Mouse (Mus musculus) T-helper 1 cell (primary cell): ENCODE data around the gene Flt4.

ENCODE experiments used
- in situ Hi-C: fragments of 300-600 bp; cut with MboI, MseI; formaldehyde crosslinking; loops from one replicate; pipeline ENCODE4 v1.15.1; 2025; ENCODE audit warnings: high pct_unique_total_duplicates

The Flt4 gene

DNA sequence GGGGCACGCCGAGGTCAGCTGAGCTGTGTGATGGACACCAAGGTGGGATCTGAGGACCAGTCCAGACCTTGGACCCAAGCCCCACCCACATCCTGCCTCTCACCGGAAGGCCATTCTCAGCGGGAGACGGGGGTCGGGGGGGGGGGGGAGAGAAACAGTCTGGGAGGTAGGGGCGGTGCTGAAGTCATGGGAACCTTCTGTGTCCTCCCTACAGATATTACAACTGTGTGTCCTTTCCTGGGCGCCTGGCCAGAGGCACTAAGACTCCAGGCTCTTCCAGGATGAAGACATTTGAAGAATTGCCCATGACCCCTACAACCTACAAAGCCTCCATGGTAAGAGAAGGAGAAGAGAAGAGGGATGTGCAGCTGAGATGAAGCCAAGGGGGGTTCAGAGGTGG lies 36.6 kb downstream of the Flt4 start:
- in situ Hi-C loops: no loop called here

DNA sequence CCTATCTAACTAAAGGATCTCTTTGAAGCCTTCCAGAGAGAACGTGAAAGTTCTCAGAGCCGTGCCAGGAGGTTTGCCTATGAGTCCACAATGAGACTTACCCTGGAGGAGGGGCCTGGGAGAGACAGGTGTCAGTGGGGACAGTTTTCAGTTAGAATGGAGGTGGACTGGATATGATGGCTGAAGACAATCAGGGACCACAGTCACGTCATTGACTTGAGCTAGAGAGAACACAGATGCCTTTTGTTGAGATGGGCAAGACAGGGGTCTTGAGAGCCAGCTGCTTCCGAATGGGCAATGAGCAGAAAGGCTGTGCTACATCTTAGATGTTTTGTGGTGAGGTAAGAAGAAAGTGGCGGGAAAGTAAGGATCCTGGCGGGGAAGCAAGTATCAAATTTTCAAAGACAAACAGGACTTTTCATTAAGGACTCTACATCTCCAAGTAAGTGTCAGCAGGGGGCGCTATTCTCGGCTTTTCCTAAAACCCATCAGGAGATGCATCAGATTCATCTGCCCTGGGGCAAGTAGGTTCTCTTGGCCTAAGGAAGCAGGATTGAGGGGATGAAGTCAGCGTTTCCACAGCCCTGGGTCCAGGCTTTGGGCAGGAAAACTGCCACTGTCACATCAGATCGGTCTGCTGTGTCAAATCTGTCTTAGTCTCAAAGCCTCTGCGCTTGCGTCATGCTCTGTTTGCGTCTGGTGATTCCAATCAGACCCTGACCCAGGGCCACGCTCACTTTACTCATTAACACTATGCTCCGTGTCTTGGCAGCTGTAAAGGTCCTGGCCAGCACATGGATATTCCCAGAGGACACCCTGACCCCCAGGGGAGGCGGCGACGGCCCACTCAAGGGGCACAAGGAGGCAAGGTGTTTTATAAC lies 41.3 kb downstream of the Flt4 start:
- in situ Hi-C loops: loop anchor here (25.0 kb wide), 1 partner anchor 1062 kb away; no protein-coding TSS in a partner anchor

DNA sequence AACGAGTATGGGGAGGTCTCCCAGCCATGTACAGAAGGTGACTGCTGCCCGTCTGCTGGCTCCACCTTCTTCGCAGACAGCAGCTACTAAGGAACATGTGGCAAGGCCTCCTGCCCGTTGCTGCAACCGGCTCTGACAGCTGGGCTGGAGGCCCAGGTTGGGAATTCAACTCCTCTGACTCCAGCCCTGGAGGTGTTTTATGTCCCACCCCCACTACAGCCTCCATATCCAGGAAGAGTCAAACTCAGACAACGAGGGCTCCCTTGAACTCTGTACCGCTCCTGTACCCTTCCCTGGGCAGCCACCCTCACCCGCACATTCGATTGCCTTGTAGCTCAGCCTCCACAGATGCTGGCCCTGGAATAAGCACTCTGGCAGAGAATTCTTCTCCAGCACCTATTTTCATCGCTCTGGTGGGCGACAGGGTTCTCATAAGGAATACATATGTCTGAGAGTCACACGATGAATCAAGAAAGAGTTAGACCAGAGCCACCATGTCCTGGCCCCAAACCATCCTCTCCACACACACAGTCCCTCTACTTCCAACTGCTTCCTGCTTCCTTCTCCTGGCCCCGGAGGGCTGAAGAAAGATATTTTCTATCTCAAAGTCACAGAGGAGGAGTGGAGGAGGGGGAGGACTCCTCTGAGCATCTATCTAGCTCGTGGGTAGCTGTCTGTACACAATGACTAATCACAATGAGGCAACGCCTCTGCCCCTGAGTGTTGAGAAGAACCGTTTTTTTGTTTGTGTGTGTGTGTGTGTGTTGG lies 42.1 kb downstream of the Flt4 start:
- in situ Hi-C loops: loop anchor here (25.0 kb wide), 1 partner anchor 1061 kb away; no protein-coding TSS in a partner anchor

DNA sequence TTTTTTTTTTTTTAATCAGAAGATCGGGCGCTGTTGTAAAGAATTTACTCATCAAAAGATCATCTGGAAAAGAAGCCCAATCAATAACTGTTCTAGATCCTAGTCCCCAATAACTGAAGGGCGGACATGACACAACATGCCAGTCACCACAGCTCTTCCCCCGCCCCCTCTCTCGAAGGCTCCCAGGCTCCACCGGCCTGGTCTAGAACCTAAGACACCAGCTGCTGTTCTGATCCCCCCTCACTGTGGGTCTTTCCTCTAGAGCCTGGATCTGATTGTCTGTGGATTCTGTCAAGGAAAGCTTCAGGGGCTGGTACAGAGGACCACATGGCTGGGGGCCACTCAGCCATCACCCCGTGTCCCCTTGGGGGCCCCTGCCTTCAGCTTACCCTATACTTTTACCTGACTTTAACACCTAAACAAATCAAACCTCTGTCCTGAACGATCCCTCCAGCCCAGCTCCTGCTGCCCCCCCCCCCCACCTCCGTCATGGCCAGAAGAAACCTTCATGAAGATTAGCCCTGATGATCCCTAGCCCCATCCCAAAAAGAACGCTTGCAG lies 42.8 kb downstream of the Flt4 start:
- in situ Hi-C loops: loop anchor here (25.0 kb wide), 1 partner anchor 1060 kb away; no protein-coding TSS in a partner anchor

DNA sequence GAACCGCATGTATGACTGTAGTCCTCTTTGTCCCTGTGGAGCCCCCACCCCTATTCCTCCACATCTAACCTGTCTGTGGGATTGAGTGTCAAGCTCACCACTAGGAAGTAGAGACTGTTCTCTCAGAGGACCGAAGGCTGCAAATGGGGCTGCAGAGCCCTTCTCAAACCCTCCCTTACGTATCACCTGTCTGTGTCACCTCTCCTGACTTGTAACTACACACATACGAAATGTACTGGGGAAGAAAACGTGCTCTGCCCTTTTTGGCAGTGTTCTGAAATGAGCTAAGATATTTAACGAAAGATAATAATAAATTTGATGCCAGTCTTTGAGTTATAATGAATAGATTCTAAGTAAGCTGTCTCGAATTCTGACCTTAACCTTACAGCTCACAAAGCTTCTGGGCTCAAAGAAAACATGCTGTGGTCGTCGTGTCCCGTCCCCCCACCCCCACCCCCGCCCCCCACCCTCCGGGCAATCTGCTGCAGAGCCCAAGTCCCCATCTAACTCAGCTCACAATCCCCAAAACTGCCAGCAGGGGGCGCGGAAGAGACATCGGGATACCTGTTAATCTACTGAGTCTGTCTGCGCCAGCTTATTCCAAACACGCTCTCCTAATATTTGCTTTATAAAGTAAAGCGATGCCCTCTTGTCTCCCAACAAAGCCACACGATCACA lies 43.5 kb downstream of the Flt4 start:
- in situ Hi-C loops: loop anchor here (25.0 kb wide), 1 partner anchor 1060 kb away; no protein-coding TSS in a partner anchor

DNA sequence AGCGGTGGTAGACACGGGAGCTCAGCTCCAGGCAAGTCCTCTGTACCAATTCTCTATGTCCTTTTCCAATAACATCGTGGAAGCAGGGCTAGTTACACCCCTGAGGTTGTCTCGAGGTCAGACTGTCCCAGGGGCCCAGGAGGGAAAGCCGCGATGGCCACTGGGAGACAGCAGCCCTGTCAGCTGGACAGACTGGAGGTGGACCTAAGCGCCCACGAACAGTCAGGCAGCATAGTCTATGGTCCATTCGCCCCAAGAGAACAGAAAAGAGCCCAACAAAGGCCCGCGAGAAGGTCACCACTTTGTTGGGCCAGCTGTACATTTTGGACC lies 44.0 kb downstream of the Flt4 start:
- in situ Hi-C loops: loop anchor here (25.0 kb wide), 1 partner anchor 1059 kb away; no protein-coding TSS in a partner anchor

DNA sequence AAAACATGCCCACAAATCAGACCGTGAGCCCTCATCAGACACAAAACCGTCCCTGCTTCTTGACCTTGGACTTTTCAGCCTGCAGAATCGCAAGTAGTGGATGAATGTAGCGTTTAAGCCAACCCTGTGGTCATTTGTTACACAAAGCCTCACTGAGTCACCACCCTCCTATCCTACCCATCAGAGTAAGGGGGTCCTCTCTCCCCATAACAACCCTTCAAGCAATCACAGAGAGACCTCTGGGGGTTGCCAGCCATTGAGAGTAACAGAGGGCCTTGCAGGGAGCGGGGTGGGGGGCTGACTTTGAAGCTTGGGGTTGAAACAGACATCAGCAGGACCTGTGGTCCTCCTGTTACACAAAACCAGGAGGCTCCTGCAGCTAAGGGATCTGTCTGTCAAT lies 45.6 kb downstream of the Flt4 start:
- in situ Hi-C loops: loop anchor here (5.0 to 25.0 kb wide), 2 partner anchors 218 to 1058 kb away; no protein-coding TSS in a partner anchor

DNA sequence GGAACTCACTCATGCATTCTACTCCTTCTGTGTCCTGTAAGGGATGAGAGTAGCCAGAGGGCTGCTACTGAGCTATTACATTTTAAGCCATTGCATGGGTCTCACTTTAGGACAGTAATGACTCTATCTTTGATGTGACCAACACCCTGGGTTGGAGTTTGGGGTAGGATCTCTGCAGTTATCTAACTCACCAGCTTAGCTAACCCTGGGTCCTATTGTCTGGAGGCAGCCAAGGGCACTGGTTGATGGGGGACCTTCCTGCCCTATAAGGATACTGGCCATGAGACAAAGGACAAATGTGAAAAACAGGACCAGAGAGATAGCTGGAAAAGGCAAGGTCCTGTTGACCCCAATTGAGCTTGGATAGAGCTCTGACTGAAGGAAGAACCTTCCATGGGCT lies 46.4 kb downstream of the Flt4 start:
- in situ Hi-C loops: loop anchor here (5.0 to 25.0 kb wide), 2 partner anchors 217 to 1057 kb away; no protein-coding TSS in a partner anchor

DNA sequence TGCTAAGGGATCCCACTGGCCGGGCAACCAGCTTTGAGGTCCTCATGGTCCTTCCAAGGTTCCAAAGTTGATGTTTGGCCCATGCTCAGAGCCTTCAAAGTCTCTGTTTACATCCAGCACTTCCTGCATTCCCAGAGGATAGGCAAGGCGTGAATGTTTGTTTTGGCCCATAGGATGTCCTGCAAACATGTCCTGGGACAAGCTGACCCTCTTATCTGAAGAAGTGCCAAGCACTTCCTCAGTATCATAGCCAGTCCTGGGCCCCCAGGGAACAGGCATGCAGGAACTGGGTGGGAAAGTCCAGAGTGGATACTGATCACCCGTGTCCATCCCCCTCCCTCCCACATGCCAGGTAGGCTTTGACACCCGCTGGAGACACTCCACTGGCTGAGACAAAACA lies 49.0 kb downstream of the Flt4 start:
- in situ Hi-C loops: loop anchor here (5.0 to 25.0 kb wide), 2 partner anchors 214 to 1054 kb away; no protein-coding TSS in a partner anchor

DNA sequence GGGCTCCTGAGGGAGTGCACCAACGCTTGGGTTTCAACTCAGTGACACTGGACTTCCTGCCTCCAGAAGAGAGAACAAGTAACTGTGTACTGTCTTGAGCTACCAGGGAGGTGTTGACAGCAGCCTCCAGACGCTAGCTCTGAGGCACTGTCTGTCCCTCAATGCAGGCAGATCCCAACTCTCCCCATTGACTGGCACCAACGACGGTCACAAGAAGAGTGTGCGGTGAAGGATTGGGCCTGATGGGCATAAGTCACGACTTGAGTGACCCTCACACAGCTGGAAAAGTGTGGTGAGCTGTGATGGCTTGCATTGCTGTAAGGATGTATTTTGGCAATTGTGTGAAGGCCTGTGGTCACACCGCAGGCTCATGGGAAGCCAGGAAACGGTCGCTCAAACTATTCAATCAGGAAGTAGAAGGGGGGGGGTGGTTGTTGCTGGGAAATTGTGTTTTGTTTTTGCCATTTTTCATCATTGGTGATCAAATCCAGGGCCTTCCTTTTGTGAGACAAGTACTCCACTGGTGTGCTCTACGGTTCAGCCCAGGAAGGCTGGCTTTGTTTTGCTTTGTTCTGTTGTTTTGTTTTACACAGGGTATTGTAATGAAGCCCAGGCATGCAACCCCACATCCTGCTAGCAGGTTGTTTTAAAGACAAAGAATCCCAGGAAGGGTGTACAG lies 49.9 kb downstream of the Flt4 start:
- in situ Hi-C loops: loop anchor here (5.0 to 25.0 kb wide), 2 partner anchors 213 to 1053 kb away; no protein-coding TSS in a partner anchor

DNA sequence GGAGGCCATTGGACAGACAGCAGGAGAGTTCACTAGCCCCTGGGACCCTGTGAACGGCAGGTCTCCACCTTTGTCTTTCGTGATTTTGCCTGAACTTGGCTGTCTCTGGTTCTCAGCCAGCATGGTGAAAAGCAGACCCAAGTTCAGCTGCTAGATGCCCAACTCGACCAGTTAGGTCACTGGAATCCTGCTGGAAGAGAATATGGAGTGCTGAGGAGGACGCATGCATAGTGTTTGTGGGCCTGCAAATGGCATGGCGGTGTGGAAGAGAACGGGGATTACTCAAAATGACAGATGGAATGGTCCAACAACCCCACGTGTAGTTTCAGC lies 50.4 kb downstream of the Flt4 start:
- in situ Hi-C loops: loop anchor here (5.0 to 25.0 kb wide), 2 partner anchors 213 to 1053 kb away; no protein-coding TSS in a partner anchor

DNA sequence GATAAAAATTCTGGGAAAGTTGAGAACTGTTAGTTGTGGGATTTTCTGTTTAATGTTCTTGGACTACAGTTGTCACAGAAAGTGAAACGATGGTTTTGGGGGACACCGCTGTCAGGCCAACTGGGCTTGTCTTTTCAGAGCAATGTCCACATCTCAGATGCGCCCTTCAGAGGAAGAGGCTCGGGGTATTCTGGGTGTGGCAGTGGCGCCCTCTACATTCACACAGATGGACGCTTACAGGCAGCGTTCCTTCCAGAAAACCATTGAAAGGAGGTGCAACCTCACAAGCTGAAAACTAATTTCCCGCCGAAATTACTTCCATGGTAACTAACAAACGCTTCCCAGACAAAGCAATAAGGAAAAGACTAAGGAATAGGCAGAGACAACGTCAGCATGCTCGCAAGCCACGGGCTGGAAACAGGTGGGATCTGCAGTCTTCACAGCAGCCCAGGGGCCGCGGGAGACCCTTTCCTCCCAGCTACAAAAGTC lies 53.3 kb downstream of the Flt4 start:
- in situ Hi-C loops: loop anchor here (25.0 kb wide), 1 partner anchor 1050 kb away; no protein-coding TSS in a partner anchor

DNA sequence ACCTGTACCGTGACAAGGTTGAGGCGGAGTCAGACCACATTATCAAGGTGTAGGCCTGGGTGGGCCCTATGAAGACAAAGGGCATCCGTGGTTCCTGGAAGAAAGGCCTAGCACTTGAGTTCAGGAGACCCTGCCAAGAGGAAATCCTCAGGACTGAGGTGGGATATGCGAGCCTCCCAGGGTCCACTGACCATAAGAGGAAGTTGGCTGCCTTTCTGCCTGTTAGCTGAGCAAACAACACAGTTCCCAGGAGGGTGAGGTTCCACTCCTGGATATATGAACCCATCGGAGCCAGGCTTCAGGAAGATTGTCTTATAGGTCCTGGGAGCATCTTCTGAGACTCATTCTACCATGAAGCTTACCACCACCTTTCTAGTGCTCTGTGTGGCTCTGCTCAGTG lies 54.2 kb downstream of the Flt4 start, which contains the start of gene Scgb3a1:
TSS of gene Scgb3a1 (plus strand) at position 301 of the 400 bp plus-strand sequence.
- in situ Hi-C loops: loop anchor here (25.0 kb wide), 1 partner anchor 1049 kb away; no protein-coding TSS in a partner anchor

DNA sequence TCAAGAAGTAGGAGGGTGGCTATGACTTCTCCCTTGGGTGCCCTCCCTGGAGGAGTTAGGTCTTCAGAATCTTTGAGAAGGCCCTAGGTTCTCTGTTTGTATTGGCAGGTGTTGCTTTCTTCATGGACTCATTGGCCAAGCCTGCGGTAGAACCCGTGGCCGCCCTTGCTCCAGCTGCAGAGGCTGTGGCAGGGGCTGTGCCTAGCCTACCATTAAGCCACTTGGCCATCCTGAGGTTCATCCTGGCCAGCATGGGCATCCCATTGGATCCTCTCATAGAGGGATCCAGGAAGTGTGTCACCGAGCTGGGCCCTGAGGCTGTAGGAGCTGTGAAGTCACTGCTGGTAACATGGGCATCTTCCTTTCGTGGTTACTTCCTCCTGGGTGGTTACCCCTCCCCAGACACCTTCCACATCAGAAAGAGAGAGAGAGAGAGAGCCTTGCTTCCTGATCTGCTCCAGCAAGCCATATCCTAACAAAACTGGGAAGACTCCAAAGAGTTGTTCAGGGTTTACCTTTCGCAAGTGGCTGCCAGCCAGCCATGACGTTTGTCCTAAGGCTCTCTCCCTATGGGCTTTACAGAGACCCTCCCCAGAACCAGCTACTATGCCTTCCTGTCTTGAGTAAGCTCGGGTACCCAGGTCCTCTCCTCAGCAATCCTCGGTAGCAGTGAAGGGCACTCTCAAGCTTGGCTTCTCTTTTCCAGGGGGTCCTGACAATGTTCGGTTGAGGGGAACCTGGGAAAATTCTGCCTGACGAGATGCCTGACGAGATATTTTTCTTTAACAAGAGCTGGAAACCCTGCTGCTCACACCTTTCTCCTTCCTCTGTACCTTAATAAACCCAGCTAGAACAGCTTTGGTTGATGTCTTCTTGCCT lies 55.4 kb downstream of the Flt4 start:
- in situ Hi-C loops: loop anchor here (25.0 kb wide), 1 partner anchor 1048 kb away; no protein-coding TSS in a partner anchor

DNA sequence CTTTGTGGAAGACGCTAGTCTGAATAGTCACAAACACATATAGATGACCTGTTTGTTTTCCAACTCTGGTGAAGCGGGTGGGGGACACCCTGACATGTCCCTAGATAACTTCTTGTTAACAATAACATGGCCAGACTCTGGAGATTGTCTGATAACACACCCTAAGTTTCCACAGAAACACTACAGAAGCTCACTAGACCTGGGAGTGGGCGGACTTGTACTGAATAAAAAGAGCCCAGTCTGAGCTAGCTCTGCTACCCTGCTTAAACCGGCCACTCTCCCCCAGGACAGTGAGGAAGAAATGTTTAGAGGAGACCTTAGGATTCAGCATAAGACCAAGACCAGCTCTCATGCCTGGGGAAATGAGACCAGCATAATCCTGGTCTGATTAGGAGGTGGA lies 56.4 kb downstream of the Flt4 start:
- in situ Hi-C loops: loop anchor here (25.0 kb wide), 1 partner anchor 1047 kb away; no protein-coding TSS in a partner anchor

DNA sequence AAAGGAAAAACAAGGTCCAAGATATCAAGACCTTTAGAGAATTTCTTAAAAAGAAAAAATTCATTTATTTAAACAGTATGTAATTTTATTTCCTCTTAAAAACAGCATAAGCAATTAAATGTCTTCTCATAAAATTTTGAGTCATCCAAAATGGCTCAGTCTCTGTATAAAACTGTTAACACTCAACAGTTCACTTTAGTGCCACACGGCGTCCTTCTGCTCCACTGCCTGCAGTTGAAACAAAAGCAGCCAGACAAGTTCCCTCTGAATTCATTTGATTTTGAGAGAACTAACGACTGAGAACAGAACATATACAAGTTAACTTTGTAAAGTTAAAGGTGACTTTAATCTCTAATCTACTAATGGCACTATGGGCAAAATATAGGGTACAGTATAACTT lies 64.4 kb downstream of the Flt4 start:
- in situ Hi-C loops: loop anchor here (25.0 kb wide), 1 partner anchor 1039 kb away; no protein-coding TSS in a partner anchor

DNA sequence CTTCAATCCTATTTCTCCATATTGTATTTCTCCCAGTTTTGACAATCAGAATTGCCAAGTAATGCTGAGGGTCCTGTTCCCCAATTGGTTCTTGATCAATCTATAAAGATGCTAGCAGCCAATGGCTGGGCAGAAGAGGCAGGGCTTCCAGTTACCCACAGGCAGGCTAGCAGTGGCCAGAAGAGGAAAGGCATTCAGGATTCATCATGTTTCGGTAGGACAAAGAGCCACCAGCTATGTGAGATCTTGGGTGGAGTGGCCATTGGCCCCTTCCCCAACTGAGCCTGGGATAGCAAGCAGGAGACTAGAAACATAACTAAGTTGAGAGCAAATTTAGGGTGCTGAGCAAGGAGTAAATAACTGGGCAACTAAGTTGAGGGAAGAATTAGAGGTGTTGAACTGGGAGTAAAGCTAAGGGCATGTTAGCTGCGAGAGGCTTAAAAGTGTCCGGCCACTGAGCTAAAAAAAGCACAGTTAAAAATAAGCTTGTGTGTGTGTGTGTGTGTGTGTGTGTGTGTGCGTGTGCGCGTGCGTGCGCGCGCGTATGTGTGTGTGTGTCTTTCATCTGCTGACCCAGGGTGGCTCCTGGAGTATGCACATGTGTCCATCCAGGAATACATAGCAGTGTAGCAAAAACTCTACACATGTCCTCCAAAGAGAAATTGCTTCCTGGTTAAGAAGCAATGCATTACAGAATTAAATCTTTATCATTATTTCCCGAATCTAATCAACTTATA lies 75.3 kb downstream of the Flt4 start:
- in situ Hi-C loops: loop anchor here (10.0 kb wide), 1 partner anchor 620 kb away; no protein-coding TSS in a partner anchor

DNA sequence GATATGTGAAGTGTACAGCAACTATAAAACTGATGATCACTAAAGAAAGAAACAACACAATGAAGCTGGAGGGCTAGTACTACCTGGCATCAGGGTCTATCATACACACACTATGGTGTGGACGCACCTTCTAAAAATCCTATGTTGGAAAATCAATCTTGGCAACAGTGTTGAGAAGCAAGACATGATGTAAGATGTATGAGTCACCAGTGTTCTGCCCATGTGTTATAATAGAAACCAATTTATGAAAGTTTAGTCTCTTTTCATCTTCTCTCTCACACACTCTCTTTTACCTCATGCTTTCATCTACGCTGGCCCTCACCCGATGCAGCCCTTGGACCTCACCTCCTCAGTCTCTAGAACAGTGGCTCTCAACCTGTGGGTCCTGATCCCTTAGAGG lies 86.0 kb downstream of the Flt4 start:
- in situ Hi-C loops: no loop called here
